Mouse (Mus musculus) heart, postnatal 36 days (tissue): ENCODE results near the gene Aifm2. TPM values are rescaled to one million over a fixed set of nuclear protein-coding genes. Genes with fewer than 3 reads are reported as not detected.

Source experiments
- DNase-seq, 2 experiments: peaks; one replicate each; pipeline ENCODE4 v3.0.0; 2021 to 2022
- intact Hi-C: fragments of 180-260 bp; cut with DNase I; formaldehyde crosslinking; loops from one replicate; pipeline ENCODE4 v1.15.1; 2025
- total RNA-seq, 2 experiments: library from RNA; stranded (reverse); gene quantifications; 2 replicates each; pipeline ENCODE4 v1.2.3; 2021

Gene Aifm2
- 10 to 100 TPM; 30.5 to 32.9 TPM for total RNA-seq

DNA sequence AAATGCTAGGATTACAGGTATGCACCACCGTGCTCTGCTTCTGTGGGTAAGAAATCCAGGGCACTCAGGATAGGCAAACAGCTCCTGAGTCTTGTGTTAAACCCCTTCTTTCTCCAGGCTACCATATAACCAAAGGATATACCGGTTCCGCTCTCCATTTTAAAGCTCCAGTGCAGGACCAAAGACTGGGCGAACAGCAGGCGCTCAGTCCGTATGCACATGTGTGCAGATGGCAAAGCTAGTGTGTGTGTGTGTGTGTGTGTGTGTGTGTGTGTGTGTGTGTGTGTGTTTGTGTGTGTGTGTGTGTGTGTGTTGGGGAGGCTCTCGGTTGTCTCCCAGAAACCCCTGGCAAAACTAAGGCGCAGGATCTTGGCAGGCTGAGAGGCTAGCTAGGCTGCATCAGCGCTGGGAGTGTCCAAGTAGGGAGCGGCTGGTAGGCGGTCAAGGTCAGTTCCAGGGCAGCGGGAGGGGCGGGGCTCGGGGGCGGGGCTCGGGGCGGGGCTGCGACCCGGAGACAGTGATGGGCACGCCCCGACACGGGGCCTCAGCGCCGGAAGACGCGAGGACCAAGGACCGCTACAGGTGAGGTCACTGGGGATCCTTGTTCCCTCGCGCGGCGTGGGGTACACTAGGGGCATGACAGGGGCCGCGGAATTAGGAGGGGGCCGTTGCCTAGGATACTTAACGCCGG is at the start of gene Aifm2:
Gene Aifm2, plus strand, starts transcription at position 493 of the 691 bp plus-strand sequence.
- intact Hi-C loops: no loop called here
- peak; percentile 60 to 71 for DNase-seq

DNA sequence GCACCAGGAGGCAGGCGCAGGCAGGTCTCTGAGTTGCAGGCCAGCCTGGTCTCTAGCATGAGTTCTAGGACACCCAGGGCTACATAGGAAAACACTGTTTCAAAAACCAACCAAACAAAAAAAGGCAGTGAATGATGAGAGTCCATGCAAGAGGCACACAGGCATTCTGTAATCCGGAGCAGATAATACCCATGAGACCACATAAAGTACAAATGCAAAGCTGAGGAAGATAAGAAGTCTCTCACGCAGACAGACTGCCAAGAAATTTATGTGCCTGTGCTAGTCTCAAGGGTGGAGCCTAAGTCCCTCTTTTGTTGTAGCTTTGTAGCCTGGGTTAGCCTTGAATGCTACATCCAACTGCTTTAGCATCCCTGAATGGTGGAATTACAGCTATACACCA is 49.4 kb upstream of the Aifm2 start:
- intact Hi-C loops: no loop called here
- DNase-seq: no peak

GRCm38 (mm10) chr10:61669289-61669688 is 45.8 kb upstream of the Aifm2 start:
- no peak for DNase-seq
- intact Hi-C loops: no loop called here

GRCm38 (mm10) chr10:61669896-61670295 is 45.2 kb upstream of the Aifm2 start:
- intact Hi-C loops: no loop called here

DNA sequence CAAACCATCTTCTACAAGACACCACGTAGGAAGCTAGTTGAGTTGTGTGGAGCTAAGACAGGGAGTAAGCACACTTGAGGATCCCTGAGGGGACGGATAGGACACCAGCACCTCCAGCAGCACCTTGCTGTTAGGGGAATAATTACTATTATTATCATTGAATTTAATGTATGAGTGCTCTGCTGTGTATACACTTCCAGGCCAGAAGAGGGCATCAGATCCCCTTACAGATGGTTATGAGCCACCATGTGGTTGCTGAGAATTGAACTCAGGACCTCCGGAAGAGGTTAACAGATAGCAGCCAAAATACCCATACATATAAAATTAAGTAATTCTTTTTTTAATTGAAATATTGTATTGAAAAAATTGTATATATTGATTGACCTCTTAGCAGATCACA is 44.3 kb upstream of the Aifm2 start:
- DNase-seq: no peak
- intact Hi-C loops: no loop called here

More at GRCm38 (mm10) chr10:61669896-61670295, 45.2 kb upstream of the Aifm2 start:
- no peak for DNase-seq

GRCm38 (mm10) chr10:61675935-61676334 is 39.1 kb upstream of the Aifm2 start:
- no peak for DNase-seq
- intact Hi-C loops: no loop called here

DNA sequence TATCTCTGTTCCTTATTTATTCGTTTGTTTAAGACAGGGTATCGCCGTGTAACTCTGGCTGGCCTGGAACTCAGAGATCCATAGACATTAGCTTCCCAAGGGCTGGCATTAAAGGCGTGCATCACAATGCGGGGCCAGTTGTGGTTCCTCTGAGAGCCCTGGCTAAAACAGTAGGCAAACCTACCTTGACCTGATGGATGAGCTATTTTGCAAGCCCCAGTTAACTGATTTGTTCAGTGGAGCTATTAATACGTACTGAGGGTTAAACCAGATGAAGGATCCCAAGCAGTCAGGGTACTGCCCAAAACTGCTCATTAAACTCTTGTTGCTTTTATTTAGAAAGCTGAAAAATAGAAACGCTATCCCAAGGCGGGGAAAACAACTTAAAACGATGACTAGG is 35.5 kb upstream of the Aifm2 start:
- intact Hi-C loops: no loop called here
- DNase-seq: no peak

DNA sequence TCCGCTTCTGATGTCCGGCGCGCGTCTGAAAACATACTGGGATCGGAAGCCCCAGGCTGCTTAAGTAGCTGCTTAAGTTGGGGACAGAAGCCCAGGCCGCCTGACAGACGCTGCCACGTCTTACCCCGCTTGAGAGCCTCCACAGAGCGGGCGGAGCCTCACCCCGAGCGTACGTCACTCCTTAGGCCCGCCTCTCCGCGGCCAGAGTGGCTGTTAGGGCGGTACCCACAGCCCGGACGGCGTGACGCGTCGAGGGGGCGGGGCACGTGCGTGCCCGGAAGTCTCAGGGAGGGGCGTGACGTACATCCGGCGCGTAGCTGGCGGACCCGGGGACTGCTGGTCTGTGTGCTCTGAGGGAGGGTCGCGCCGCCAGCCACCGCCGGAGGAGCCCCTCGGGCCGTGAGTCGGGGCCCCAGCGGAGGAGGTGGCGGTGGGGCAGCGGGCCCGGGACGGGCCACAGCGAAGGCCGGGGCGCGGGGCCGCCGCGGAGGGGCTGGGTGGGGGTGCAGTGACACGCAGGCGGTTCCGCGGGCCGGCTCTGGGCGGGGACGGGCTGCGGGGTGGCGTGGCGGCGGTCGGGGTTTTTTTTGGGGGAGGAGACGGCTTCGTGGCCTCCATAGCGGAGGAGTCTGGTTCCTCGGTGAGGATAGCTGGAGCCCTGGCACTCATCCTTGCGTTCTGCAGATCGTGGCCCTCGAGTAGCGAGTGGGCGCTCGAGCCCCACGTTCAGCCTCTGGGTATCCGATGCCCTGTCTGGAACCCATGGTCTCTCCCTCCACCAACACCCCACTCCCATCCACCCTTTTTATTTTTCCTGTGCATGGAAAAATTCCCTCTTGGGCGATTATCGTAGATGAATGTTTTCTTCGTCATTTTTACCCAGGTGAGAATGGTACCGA is 34.8 kb upstream of the Aifm2 start, which contains the start of gene Sar1a:
Gene Sar1a, plus strand, starts transcription at position 285 of the 899 bp plus-strand sequence.
- DNase-seq: peak; percentile 98 to 99
- intact Hi-C loops: no loop called here

DNA sequence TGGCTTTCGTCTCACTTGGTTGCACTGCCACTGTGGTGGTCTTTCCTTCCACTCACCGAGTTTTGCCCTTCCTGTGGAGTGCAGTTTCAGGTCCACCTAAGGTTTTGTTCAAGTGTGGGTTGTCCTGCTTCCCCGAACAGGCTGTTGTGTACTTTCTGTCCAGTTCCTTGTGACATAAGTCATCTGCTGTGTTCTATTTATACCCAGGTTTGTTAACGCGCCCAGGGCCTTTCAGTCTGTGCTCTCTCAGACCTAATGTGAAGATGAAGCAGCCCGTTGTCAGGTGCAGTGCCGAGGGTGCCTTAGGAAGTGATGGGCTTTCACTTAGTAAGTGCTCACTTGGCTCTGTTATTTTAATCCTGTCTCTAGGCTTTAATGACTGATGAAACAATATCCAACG is 25.7 kb upstream of the Aifm2 start:
- peak in 1 of 2 experiments; percentile 37 for DNase-seq
- intact Hi-C loops: no loop called here

GRCm38 (mm10) chr10:61693563-61693962 is 21.5 kb upstream of the Aifm2 start:
- intact Hi-C loops: no loop called here
- DNase-seq: no peak

DNA sequence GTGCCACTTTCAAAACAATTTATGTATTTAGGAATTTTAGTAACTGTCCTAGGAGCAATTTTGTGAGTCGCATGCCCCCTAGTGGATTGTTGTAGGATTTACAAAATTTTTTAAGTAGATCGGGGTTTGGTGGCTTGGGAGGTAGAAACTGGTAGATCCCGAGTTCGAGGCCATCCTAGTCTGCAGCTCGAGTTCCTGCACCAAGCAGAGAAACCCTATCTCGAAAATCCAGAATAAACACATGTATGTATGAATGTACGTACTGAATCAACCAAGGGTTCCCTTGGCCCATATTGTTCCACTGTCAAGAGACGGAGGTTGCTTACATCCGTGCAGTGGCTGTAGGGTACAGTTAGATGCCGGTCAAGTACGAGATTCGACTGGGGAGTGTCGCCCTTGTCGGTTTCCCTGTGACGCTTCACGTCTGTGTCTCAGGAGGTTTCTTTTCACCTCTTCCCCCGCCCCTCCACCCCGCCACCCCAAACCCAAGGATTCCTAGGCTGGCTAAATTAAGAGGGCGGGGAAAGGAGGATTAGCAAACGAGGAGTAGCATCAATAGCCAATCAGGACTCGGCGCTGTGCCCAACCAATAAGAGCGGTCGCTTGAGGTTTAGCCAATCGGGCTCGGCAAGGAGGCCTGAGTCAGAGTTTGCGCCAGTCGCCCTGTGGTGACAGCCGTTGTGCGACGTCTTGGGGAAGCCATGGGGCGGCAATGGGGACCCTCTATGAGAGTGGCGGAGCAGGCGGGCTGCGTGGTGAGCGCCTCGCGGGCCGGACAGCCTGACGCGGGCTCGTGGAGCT is 20.0 kb upstream of the Aifm2 start, which contains the start of gene Tysnd1:
Gene Tysnd1, plus strand, starts transcription at position 645 of the 801 bp plus-strand sequence.
- intact Hi-C loops: no loop called here

GRCm38 (mm10) chr10:61695703-61696559 is 19.1 kb upstream of the Aifm2 start:
- DNase-seq: no peak
- intact Hi-C loops: no loop called here

More for the DNA sequence above, 20.0 kb upstream of the Aifm2 start, which contains the start of gene Tysnd1:
- peak; percentile 93 to 94 for DNase-seq

- intact Hi-C loops: no loop called here
- DNase-seq: no peak
Measured at GRCm38 (mm10) chr10:61696560-61696823, 18.6 kb upstream of the Aifm2 start.

- no peak for DNase-seq
- intact Hi-C loops: no loop called here
Measured at GRCm38 (mm10) chr10:61697028-61697427, 18.0 kb upstream of the Aifm2 start.

GRCm38 (mm10) chr10:61704663-61705062 is 10.4 kb upstream of the Aifm2 start:
- intact Hi-C loops: no loop called here

GRCm38 (mm10) chr10:61706412-61707375 is 8.4 kb upstream of the Aifm2 start:
- DNase-seq: no peak

More at GRCm38 (mm10) chr10:61704663-61705062, 10.4 kb upstream of the Aifm2 start:
- DNase-seq: no peak

DNA sequence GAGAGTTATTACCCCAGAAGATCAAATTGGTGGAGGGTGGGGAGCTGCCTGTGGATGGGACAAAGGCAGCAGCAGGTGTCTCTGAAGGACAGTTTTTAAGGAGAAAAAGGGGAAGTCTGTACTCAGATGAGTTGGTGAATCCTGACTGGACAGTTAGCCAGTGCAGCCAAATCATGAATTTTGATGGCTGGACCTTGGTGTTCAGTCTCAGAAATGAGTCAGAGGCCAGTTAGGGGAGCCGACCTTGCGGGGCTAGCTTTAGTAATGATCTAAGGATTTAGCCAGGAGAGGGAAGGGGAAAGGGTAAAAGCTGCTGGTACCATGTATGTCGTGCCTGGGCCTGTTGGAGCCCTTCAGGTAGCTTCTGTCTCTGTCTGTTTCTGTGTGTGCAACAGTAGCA is 1.5 kb upstream of the Aifm2 start:
- intact Hi-C loops: no loop called here
- no peak for DNase-seq

More at GRCm38 (mm10) chr10:61706412-61707375, 8.4 kb upstream of the Aifm2 start:
- intact Hi-C loops: no loop called here

GRCm38 (mm10) chr10:61714146-61714545 is 917 bp upstream of the Aifm2 start:
- intact Hi-C loops: no loop called here
- no peak for DNase-seq

GRCm38 (mm10) chr10:61715462-61715837 is 387 bp downstream of the Aifm2 start:
- intact Hi-C loops: no loop called here
- no peak for DNase-seq
